Mouse (Mus musculus): ENCODE measurements around the gene Pdlim7. TPM values are rescaled to one million over a fixed set of nuclear protein-coding genes. Genes with fewer than 3 reads are reported as not detected.

Pdlim7 gene
- polyA plus RNA-seq, 1 experiment from 2014 or later: 199 TPM

DNA sequence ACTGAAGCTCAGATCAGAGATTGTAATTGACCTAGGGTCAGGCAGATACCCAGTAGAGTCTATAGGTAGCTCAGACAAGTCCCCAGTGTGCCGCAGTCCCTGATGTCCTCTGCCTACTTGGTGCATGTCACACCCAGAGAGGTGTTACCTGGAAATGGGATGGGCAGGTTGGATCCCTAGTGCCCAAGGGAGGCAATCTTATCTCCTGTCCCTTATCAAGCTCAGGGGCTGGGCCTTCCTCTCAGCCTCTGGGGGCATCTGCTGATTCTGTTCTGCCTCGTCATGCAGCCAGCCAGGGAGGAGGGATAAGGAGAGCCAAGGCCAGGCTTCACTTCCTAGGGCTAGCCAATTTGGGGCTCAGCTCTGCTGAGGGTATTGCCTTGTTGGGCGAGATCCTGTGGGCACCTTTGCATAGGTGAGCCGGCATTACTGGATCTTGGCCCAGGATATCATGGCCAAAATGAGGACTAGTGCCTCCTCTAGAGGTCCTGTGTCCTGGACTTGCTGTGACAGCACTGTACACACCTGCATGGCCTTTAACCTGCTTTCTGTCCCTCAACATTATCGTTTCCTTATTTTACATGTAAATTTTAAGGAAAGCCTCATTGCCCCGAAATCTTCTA lies 66.9 kb downstream of the Pdlim7 start:
- Histone ChIP-seq H3K9ac (peak overlapping the region; percentile 96), H3K27me3 (ENCODE audit: insufficient read depth, low read length) (no peaks in the 10 kb centered on the region), H3K27ac (ENCODE audit: low read depth) (no peak overlapping the region), H3K4me3 (ENCODE audit: low read depth, low read length) (peak overlapping the region; percentile 93), H3K9me3 (ENCODE audit: low read depth, low read length) (no peaks in the 10 kb centered on the region), H3K4me1 (ENCODE audit: insufficient read depth) (peaks cover 10% of the 10 kb centered on the region), H3K36me3 (ENCODE audit: insufficient read depth) (peaks cover 27% of the 10 kb centered on the region), H3K4me2 (peak overlapping the region; percentile 89)
- WGBS: 71% methylated on average over 6 of the region's 6 CpGs
- no peak for TF ChIP-seq CTCF (IDR thresholded peaks at IDR 0.05; ENCODE audit: low read depth)
- ATAC-seq (ENCODE audit: insufficient read depth): no peak
- DNase-seq: no peak

Small RNAs within 50 kb of the gene (microRNA-seq; reads per million reads assigned to microRNA genes)
- gene Mir6943 (ENCODE audit: borderline number of aligned reads): not detected
- 18.5 reads per million, percentile 31 among the genes with 10 or more reads in this experiment for gene Mir6944 (ENCODE audit: borderline number of aligned reads)
- 1.2 reads per million for gene Mir6945 (ENCODE audit: borderline number of aligned reads)

Other genes with a start within 250 kb of the Pdlim7 start
- gene Prelid1, start 193.2 kb downstream of the Pdlim7 start, polyA plus RNA-seq (2014; fragmentation: Nextera tagmentation; extraction: Ambion mirVana): 546 and 576 TPM in 2 replicates
- 74.1 and 80.9 TPM in 2 replicates for gene Rab24, start 191.7 kb downstream of the Pdlim7 start, polyA plus RNA-seq (2014; fragmentation: Nextera tagmentation; extraction: Ambion mirVana)
- 45.6 and 46.2 TPM in 2 replicates for gene Mxd3, start 183.9 kb downstream of the Pdlim7 start, polyA plus RNA-seq (2014; fragmentation: Nextera tagmentation; extraction: Ambion mirVana)
- gene Lman2, start 150.9 kb downstream of the Pdlim7 start, polyA plus RNA-seq (2014; fragmentation: Nextera tagmentation; extraction: Ambion mirVana): 105 and 106 TPM in 2 replicates
- gene Rgs14, start 143.9 kb downstream of the Pdlim7 start, polyA plus RNA-seq (2014; fragmentation: Nextera tagmentation; extraction: Ambion mirVana): 0.69 and 1.0 TPM in 2 replicates
- gene Slc34a1, start 115.5 kb downstream of the Pdlim7 start, polyA plus RNA-seq (2014; fragmentation: Nextera tagmentation; extraction: Ambion mirVana): not detected in 2 replicates
- not detected in 2 replicates for gene Pfn3, start 98.4 kb downstream of the Pdlim7 start, polyA plus RNA-seq (2014; fragmentation: Nextera tagmentation; extraction: Ambion mirVana)
- not detected in 2 replicates for gene F12, start 86.9 kb downstream of the Pdlim7 start, polyA plus RNA-seq (2014; fragmentation: Nextera tagmentation; extraction: Ambion mirVana)
- 64.3 and 71.0 TPM in 2 replicates for gene Grk6, start 68.6 kb downstream of the Pdlim7 start, polyA plus RNA-seq (2014; fragmentation: Nextera tagmentation; extraction: Ambion mirVana)
- 0.46 and 0.53 TPM in 2 replicates for gene Prr7, start 49.4 kb downstream of the Pdlim7 start, polyA plus RNA-seq (2014; fragmentation: Nextera tagmentation; extraction: Ambion mirVana)
- gene Dbn1, start 25.6 kb downstream of the Pdlim7 start, polyA plus RNA-seq (2014; fragmentation: Nextera tagmentation; extraction: Ambion mirVana): 135 and 153 TPM in 2 replicates
- 2.0 and 2.6 TPM in 2 replicates for gene Dok3, start 15.6 kb upstream of the Pdlim7 start, polyA plus RNA-seq (2014; fragmentation: Nextera tagmentation; extraction: Ambion mirVana)
- gene Ddx41, start 23.0 kb upstream of the Pdlim7 start, polyA plus RNA-seq (2014; fragmentation: Nextera tagmentation; extraction: Ambion mirVana): 74.8 and 75.5 TPM in 2 replicates
- gene Fam193b, start 57.4 kb upstream of the Pdlim7 start, polyA plus RNA-seq (2014; fragmentation: Nextera tagmentation; extraction: Ambion mirVana): 33.4 and 38.4 TPM in 2 replicates
- 69.7 and 76.5 TPM in 2 replicates for gene Tmed9, start 60.1 kb upstream of the Pdlim7 start, polyA plus RNA-seq (2014; fragmentation: Nextera tagmentation; extraction: Ambion mirVana)
- gene B4galt7, start 86.2 kb upstream of the Pdlim7 start, polyA plus RNA-seq (2014; fragmentation: Nextera tagmentation; extraction: Ambion mirVana): 16.3 and 22.1 TPM in 2 replicates
- 54.9 and 55.8 TPM in 2 replicates for gene Caml, start 109.3 kb upstream of the Pdlim7 start, polyA plus RNA-seq (2014; fragmentation: Nextera tagmentation; extraction: Ambion mirVana)
- 38.5 and 43.7 TPM in 2 replicates for gene Ddx46, start 121.4 kb upstream of the Pdlim7 start, polyA plus RNA-seq (2014; fragmentation: Nextera tagmentation; extraction: Ambion mirVana)
- 79.7 and 84.8 TPM in 2 replicates for gene B230219D22Rik, start 179.4 kb upstream of the Pdlim7 start, polyA plus RNA-seq (2014; fragmentation: Nextera tagmentation; extraction: Ambion mirVana)
- 76.4 and 76.6 TPM in 2 replicates for gene Txndc15, start 201.0 kb upstream of the Pdlim7 start, polyA plus RNA-seq (2014; fragmentation: Nextera tagmentation; extraction: Ambion mirVana)
- gene Pcbd2, start 213.7 kb upstream of the Pdlim7 start, polyA plus RNA-seq (2014; fragmentation: Nextera tagmentation; extraction: Ambion mirVana): 55.5 and 59.7 TPM in 2 replicates